Comparison of ENCODE assay signal across 11 mouse cellular contexts in genomic region chr14:68218471-68218870, GRCm38 (mm10).
DNase-seq lines count a peak whose midpoint lies in the region; ATAC-seq lines count a peak whose summit lies in the region.
"Had no signal": no experiment of that assay in that cellular context is flagged by ENCODE, and none has a peak within 500 bp of the region (broad histone marks: within the 10 kb centered on the region; RNA-seq: fewer than 3 reads in every experiment).

No protein-coding gene starts in this region.

- H3K27ac ChIP-seq in embryonic facial prominence, embryonic 14.5 days (replicated peaks; ENCODE audit: low read depth, low read length): 0 out of 2 replicates have a peak overlapping the region, but pooled peaks have one; percentile 21
- no peak overlapping the region for H3K27ac ChIP-seq in embryonic facial prominence, embryonic 10.5 days (replicated peaks)
- peak overlapping the region; percentile 44 for H3K27ac ChIP-seq in hindbrain, embryonic 16.5 days (ENCODE audit: low read depth, low read length)
- H3K27ac ChIP-seq in hindbrain, embryonic 11.5 days (ENCODE audit: low read depth, low read length): no peak overlapping the region
- H3K27ac ChIP-seq: lung, embryonic 15.5 days; stomach, embryonic 15.5 days had no signal

- no peak overlapping the region for H3K9ac ChIP-seq in embryonic facial prominence, embryonic 14.5 days (ENCODE audit: low read depth, low read length)
- no peak overlapping the region; the same call in 1 of the 2 replicates for H3K9ac ChIP-seq in hindbrain, embryonic 16.5 days (ENCODE audit: low read depth, low read length)
- no peak overlapping the region for H3K9ac ChIP-seq in hindbrain, embryonic 11.5 days (ENCODE audit: low read depth, low read length)
- H3K9ac ChIP-seq: lung, embryonic 15.5 days; stomach, embryonic 15.5 days had no signal

- H3K4me1 ChIP-seq in embryonic facial prominence, embryonic 14.5 days (ENCODE audit: control insufficient read depth, insufficient read depth, low read length): no peaks in the 10 kb centered on the region
- no peaks in the 10 kb centered on the region for H3K4me1 ChIP-seq in embryonic facial prominence, embryonic 10.5 days
- H3K4me1 ChIP-seq in hindbrain, embryonic 16.5 days (ENCODE audit: control insufficient read depth, insufficient read depth, low read depth, low read length): peaks cover 10% of the 10 kb centered on the region
- H3K4me1 ChIP-seq in hindbrain, embryonic 11.5 days (replicated peaks; ENCODE audit: control insufficient read depth, insufficient read depth, low read length): no peaks in the 10 kb centered on the region
- H3K4me1 ChIP-seq: lung, embryonic 15.5 days; stomach, embryonic 15.5 days had no signal

- 64% methylated on average over 4 of the region's 4 CpGs for WGBS in embryonic facial prominence, embryonic 14.5 days
- 87% methylated on average over 4 of the region's 4 CpGs for WGBS in embryonic facial prominence, embryonic 10.5 days
- WGBS in hindbrain, embryonic 16.5 days: 56% methylated on average over 4 of the region's 4 CpGs
- 82% methylated on average over 4 of the region's 4 CpGs for WGBS in hindbrain, embryonic 11.5 days

- H3K9me3 ChIP-seq in embryonic facial prominence, embryonic 14.5 days (ENCODE audit: control insufficient read depth, low read length): no peaks in the 10 kb centered on the region
- H3K9me3 ChIP-seq in embryonic facial prominence, embryonic 10.5 days: no peaks in the 10 kb centered on the region
- no peaks in the 10 kb centered on the region for H3K9me3 ChIP-seq in hindbrain, embryonic 16.5 days (ENCODE audit: control insufficient read depth, low read length)
- no peaks in the 10 kb centered on the region for H3K9me3 ChIP-seq in hindbrain, embryonic 11.5 days (ENCODE audit: control insufficient read depth, low read length)
- H3K9me3 ChIP-seq: lung, embryonic 15.5 days; stomach, embryonic 15.5 days had no signal

- H3K27me3 ChIP-seq in embryonic facial prominence, embryonic 14.5 days (replicated peaks; ENCODE audit: control insufficient read depth, insufficient read depth, low read length): no peaks in the 10 kb centered on the region
- H3K27me3 ChIP-seq in embryonic facial prominence, embryonic 10.5 days (replicated peaks; ENCODE audit: low read depth, poor library complexity, severe bottlenecking): no peaks in the 10 kb centered on the region
- H3K27me3 ChIP-seq in hindbrain, embryonic 16.5 days (replicated peaks; ENCODE audit: control insufficient read depth, insufficient read depth, low read length): no peaks in the 10 kb centered on the region
- no peaks in the 10 kb centered on the region for H3K27me3 ChIP-seq in hindbrain, embryonic 11.5 days (ENCODE audit: control insufficient read depth, insufficient read depth, low read length)
- H3K27me3 ChIP-seq: lung, embryonic 15.5 days; stomach, embryonic 15.5 days had no signal

- no peaks in the 10 kb centered on the region for H3K36me3 ChIP-seq in embryonic facial prominence, embryonic 14.5 days (ENCODE audit: control insufficient read depth, insufficient read depth, low read length)
- no peaks in the 10 kb centered on the region for H3K36me3 ChIP-seq in embryonic facial prominence, embryonic 10.5 days (replicated peaks)
- no peaks in the 10 kb centered on the region for H3K36me3 ChIP-seq in hindbrain, embryonic 16.5 days (ENCODE audit: control insufficient read depth, insufficient read depth, low read length)
- no peaks in the 10 kb centered on the region for H3K36me3 ChIP-seq in hindbrain, embryonic 11.5 days (ENCODE audit: control insufficient read depth, insufficient read depth, low read length)
- H3K36me3 ChIP-seq: lung, embryonic 15.5 days; stomach, embryonic 15.5 days had no signal

- DNase-seq in embryonic facial prominence, embryonic 14.5 days (ENCODE audit: low spot score): no peak
- no peak for DNase-seq in embryonic facial prominence, embryonic 10.5 days (ENCODE audit: low spot score)
- DNase-seq in hindbrain, embryonic 11.5 days (ENCODE audit: low spot score): no peak
- peak; percentile 87 for DNase-seq in brain, adult 2 months (ENCODE audit: low read depth, low spot score)
- DNase-seq in frontal cortex, postnatal 36 days (ENCODE audit: low spot score in 2 of 2): peak; percentile 17 to 37
- no peak for DNase-seq in spleen, adult 12 weeks (ENCODE audit: low spot score)
- no peak for DNase-seq in adipocyte (ENCODE audit: low spot score)
- DNase-seq: midbrain, embryonic 14.5 days had no signal

- H3K4me2 ChIP-seq in embryonic facial prominence, embryonic 14.5 days (ENCODE audit: low read depth, low read length): no peak overlapping the region
- H3K4me2 ChIP-seq in hindbrain, embryonic 16.5 days (ENCODE audit: low read length): no peak overlapping the region
- no peak overlapping the region for H3K4me2 ChIP-seq in hindbrain, embryonic 11.5 days (replicated peaks; ENCODE audit: low read depth, low read length)
- H3K4me2 ChIP-seq: lung, embryonic 15.5 days; stomach, embryonic 15.5 days had no signal

- H3K4me3 ChIP-seq in embryonic facial prominence, embryonic 14.5 days (ENCODE audit: low read depth, low read length): no peak overlapping the region
- H3K4me3 ChIP-seq in embryonic facial prominence, embryonic 10.5 days: no peak overlapping the region
- H3K4me3 ChIP-seq in hindbrain, embryonic 16.5 days (ENCODE audit: low read length): no peak overlapping the region
- no peak overlapping the region for H3K4me3 ChIP-seq in hindbrain, embryonic 11.5 days (ENCODE audit: low read depth, low read length)
- H3K4me3 ChIP-seq: lung, embryonic 15.5 days; stomach, embryonic 15.5 days had no signal

- no peak for ATAC-seq in embryonic facial prominence, embryonic 14.5 days (ENCODE audit: low read depth)
- peak; percentile 65; the same call in 1 of the 2 replicates for ATAC-seq in hindbrain, embryonic 16.5 days
- no peak for ATAC-seq in hindbrain, embryonic 11.5 days (ENCODE audit: low FRiP score)

Comparison
In these comparisons a context has a peak if more than half of its experiments do, and no peak if none do; other contexts are left out.
1. H3K27ac ChIP-seq: peak in embryonic facial prominence, embryonic 14.5 days (single experiment) and hindbrain, embryonic 16.5 days (single experiment); none in embryonic facial prominence, embryonic 10.5 days (single experiment) and hindbrain, embryonic 11.5 days (single experiment).
2. DNase-seq: peak in brain, adult 2 months (single experiment) and frontal cortex, postnatal 36 days (2 of 2); none in embryonic facial prominence, embryonic 14.5 days (single experiment), embryonic facial prominence, embryonic 10.5 days (single experiment), hindbrain, embryonic 11.5 days (single experiment), spleen, adult 12 weeks (single experiment) and adipocyte (single experiment).